Mouse (Mus musculus) hindbrain, embryonic 12.5 days (tissue): Measurements from ENCODE around the gene Hist1h3c. TPM values are rescaled to one million over a fixed set of nuclear protein-coding genes. Genes with fewer than 3 reads are reported as not detected.
"Not testable (repeated sequence)": the region's sequence is repeated elsewhere in the genome, so short reads cannot be mapped to it uniquely, and the experiment has no call there.

Source experiments
- ATAC-seq: fragments of 200-750 bp; cut with Nextera tagmentation; 2 replicates; pipeline ENCODE4 v1.8.0; 2017; ENCODE audit warnings: moderate TSS enrichment; ENCODE audit not compliant: low FRiP score
- H3K27ac ChIP-seq: fragments of 300-500 bp; sonication (generic); 2 replicates; pipeline ENCODE4 v1.5.1; 2016; ENCODE audit warnings: mild to moderate bottlenecking
- H3K27me3 ChIP-seq: fragments of 300-500 bp; sonication (generic); 2 replicates; pipeline ENCODE4 v1.6.1; 2016; ENCODE audit warnings: mild to moderate bottlenecking
- H3K36me3 ChIP-seq: fragments of 300-500 bp; sonication (generic); 2 replicates; pipeline ENCODE4 v1.6.1; 2016; ENCODE audit warnings: mild to moderate bottlenecking
- H3K4me1 ChIP-seq: fragments of 300-500 bp; sonication (generic); 2 replicates; pipeline ENCODE4 v1.6.1; 2016
- H3K4me2 ChIP-seq: fragments of 300-500 bp; sonication (generic); replicated peaks from 2 replicates; pipeline ENCODE4 v1.6.1; 2016; ENCODE audit warnings: mild to moderate bottlenecking
- H3K4me3 ChIP-seq: fragments of 300-500 bp; sonication (generic); 2 replicates; pipeline ENCODE4 v1.5.1; 2016; ENCODE audit warnings: mild to moderate bottlenecking
- H3K9ac ChIP-seq: fragments of 300-500 bp; sonication (generic); 2 replicates; pipeline ENCODE4 v1.6.1; 2016; ENCODE audit warnings: mild to moderate bottlenecking, moderate library complexity
- H3K9me3 ChIP-seq: fragments of 300-500 bp; sonication (generic); replicated peaks from 2 replicates; pipeline ENCODE4 v1.6.1; 2016; ENCODE audit warnings: mild to moderate bottlenecking
- WGBS: fragments of 180-500 bp; shearing (Covaris S2); methylation state at CpG from one replicate; pipeline ENCODE4 v1.1.7; 2016; 5-methylcytosine and 5-hydroxymethylcytosine counted together
- polyA plus RNA-seq: library from polyadenylated mRNA; unstranded; fragments of >200 nt; fragmentation: Nextera tagmentation; extraction: Ambion mirVana; gene quantifications from 2 replicates; pipeline ENCODE4 v1.2.1, GENCODE M21; 2016

Gene Hist1h3c
- 9.7 and 11.6 TPM in 2 replicates for polyA plus RNA-seq

DNA sequence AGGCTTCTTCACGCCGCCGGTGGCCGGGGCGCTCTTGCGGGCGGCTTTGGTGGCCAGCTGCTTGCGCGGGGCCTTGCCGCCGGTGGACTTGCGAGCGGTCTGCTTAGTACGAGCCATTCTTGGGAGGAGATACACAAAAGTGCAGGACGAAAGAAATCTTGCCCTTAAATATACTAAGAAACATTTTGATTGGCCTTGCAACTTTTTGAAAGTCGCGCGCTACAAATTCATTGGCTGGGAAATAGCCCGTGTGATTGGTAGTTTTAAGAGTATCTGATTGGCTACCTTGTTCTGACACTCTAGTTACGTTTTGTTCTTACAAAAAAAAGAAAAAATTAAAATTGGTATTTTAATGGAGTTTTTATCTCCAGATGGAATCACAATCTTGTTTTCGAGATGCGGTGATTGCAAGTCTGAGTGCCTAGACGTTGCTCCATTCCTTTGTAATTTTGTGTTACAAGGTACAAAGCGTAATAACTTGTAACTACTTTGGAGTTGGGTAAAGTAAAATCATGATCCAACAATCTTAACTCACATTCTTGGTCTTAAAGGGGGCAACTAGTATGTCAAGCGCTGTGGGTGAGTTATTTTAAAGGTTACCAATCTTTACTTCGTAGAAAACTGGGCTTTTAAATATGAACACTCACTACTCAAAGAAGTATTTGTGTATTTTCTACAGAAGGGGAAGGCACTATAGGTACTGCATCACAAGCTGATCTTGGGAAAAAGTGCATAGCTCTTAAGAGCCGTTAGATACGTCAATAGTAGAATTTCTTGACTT lies at the start of gene Hist1h3c:
TSS of gene Hist1h3c (minus strand) at position 222 of the 781 bp plus-strand sequence.
- Histone ChIP-seq H3K36me3 (no peaks in the 10 kb centered on the region), H3K9me3 (no peaks in the 10 kb centered on the region), H3K4me3 (peak within 1 kb of the TSS; percentile 40), H3K27ac (peak within 1 kb of the TSS; percentile 98), H3K4me2 (peak within 1 kb of the TSS; percentile 64), H3K4me1 (peaks cover 9% of the 10 kb centered on the region), H3K9ac (peak within 1 kb of the TSS; percentile 58), H3K27me3 (no peaks in the 10 kb centered on the region)
- ATAC-seq = peak; percentile 73
- 2% methylated on average over 21 of the region's 28 CpGs for WGBS

GRCm38 (mm10) chr13:23792520-23792919 lies 47.1 kb upstream of the Hist1h3c start:
- WGBS = 50% methylated on average over 2 of the region's 2 CpGs
- Histone ChIP-seq H3K36me3 (no peaks in the 10 kb centered on the region), H3K4me1 (no peaks in the 10 kb centered on the region), H3K4me2 (no peak overlapping the region), H3K27ac (no peak overlapping the region), H3K9me3 (no peaks in the 10 kb centered on the region), H3K4me3 (no peak overlapping the region), H3K9ac (no peak overlapping the region), H3K27me3 (no peaks in the 10 kb centered on the region)
- ATAC-seq = no peak

- H3K4me3 ChIP-seq = no peak overlapping the region
- H3K36me3 ChIP-seq = no peaks in the 10 kb centered on the region
- WGBS = 90% methylated on average over 4 of the region's 4 CpGs
- no peaks in the 10 kb centered on the region for H3K27me3 ChIP-seq
- no peak overlapping the region for H3K27ac ChIP-seq
- H3K9me3 ChIP-seq = no peaks in the 10 kb centered on the region
- no peaks in the 10 kb centered on the region for H3K4me1 ChIP-seq
- no peak overlapping the region for H3K9ac ChIP-seq
- ATAC-seq = no peak
- no peak overlapping the region for H3K4me2 ChIP-seq
Observed at GRCm38 (mm10) chr13:23779025-23779424, 33.6 kb upstream of the Hist1h3c start.

DNA sequence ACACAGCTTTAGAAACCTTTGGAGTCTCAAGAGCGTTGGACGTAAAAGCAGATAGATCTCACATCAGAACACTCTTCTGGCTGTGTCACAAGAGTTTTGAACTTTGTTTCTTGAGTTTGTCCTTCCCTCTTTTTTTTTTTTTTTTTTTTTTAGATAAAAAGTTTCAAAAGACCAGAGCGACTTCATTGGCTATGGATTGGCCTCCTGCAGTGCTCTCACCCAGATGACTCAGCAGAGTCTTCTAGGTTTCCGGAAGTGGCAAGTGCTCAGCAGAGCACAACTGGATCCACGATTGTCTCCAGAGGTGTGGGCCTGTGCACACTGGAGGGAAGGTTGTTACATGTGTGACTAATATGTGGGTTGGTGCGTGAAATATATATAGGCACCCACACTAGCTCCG lies 32.9 kb upstream of the Hist1h3c start:
- H3K4me3 ChIP-seq = no peak overlapping the region
- 92% methylated on average over 7 of the region's 7 CpGs for WGBS
- no peaks in the 10 kb centered on the region for H3K4me1 ChIP-seq
- no peaks in the 10 kb centered on the region for H3K9me3 ChIP-seq
- H3K4me2 ChIP-seq = no peak overlapping the region
- H3K36me3 ChIP-seq = no peaks in the 10 kb centered on the region
- no peak overlapping the region for H3K27ac ChIP-seq
- ATAC-seq = no peak
- H3K9ac ChIP-seq = no peak overlapping the region
- no peaks in the 10 kb centered on the region for H3K27me3 ChIP-seq

DNA sequence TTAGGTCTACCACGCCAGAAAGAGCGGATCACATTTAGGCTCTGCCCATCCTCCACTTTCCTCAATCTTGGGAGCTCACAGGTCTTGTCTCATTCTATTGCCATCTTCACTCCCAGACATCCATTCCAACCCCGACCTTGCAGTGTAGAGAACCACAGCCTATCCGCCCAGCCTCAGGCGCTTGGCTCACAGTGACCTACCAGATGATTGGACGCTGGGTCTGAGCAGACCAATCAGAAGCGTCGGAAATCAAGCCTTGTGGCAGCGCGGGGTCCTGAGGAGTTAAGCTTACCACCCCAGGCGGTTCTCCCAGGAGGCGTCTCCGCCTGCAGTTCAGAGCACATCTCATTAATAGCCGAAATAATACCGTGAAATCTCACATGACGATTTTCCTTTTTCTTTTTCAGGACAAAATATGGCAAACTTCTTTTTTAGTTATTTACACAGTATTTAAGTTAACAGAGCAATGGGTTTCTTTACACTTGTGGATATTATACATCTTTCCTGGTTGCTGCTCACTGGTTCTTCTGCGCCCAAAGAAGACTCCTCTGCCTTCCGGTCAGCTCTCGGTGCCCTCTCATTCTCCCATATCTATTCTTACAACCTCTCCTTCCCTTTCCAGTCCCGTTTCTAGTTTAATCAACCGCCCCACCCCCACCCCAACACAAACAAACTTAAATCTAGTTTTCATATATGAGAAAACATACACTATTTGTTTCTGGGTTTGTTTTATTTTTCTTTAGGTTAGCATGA lies 27.3 kb upstream of the Hist1h3c start:
- peaks cover 4% of the 10 kb centered on the region; the same call in 1 of the 2 replicates for H3K4me1 ChIP-seq
- peak overlapping the region; percentile 38 for H3K4me2 ChIP-seq
- no peaks in the 10 kb centered on the region for H3K36me3 ChIP-seq
- no peak overlapping the region for H3K9ac ChIP-seq
- ATAC-seq = peak; percentile 85
- no peaks in the 10 kb centered on the region for H3K27me3 ChIP-seq
- WGBS = 23% methylated on average over 21 of the region's 21 CpGs
- no peak overlapping the region for H3K4me3 ChIP-seq
- H3K27ac ChIP-seq = no peak overlapping the region
- H3K9me3 ChIP-seq = no peaks in the 10 kb centered on the region

GRCm38 (mm10) chr13:23769613-23770012 lies 24.2 kb upstream of the Hist1h3c start, which contains the start of gene Trim38:
Gene Trim38 (plus strand): TSS chr13:23769913.
- H3K4me3 ChIP-seq, H3K27me3 ChIP-seq, H3K27ac ChIP-seq, H3K4me1 ChIP-seq, H3K9ac ChIP-seq, H3K4me2 ChIP-seq, H3K36me3 ChIP-seq, H3K9me3 ChIP-seq, ATAC-seq: not testable (repeated sequence)
- WGBS = 84% methylated on average over 2 of the region's 2 CpGs

DNA sequence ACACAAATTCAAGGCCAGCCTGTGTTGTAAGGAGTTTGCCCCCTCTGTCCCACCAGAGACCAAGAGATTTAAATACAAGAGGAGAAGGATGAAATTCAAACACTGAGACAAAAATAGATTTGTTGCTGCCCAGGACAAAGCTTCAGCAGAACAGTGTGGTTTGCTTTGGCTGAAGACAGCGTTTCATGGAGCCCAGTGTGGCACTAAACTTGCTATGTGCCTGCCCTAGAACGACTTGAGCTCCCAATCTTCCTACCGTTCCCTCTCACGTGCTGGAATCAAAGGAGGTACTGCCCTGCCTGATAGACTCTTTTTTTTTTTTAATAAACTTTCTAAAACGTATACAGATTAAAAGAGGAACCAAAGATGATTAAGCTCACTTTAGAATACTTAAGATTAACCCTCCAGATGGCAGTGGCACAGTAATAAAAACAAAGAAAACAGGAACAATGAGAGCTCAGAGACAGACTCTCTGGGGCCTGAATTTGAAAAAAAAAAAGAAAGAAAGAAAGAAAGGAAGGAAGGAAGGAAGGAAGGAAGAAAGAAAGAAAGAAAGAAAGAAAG lies 23.5 kb upstream of the Hist1h3c start:
- H3K9ac ChIP-seq = no peak overlapping the region
- no peaks in the 10 kb centered on the region for H3K27me3 ChIP-seq
- H3K4me1 ChIP-seq = peaks cover 10% of the 10 kb centered on the region
- no peak overlapping the region for H3K27ac ChIP-seq
- H3K36me3 ChIP-seq = no peaks in the 10 kb centered on the region
- no peak overlapping the region for H3K4me2 ChIP-seq
- H3K9me3 ChIP-seq = no peaks in the 10 kb centered on the region
- no peak overlapping the region for H3K4me3 ChIP-seq
- 59% methylated on average over 5 of the region's 5 CpGs for WGBS
- ATAC-seq = no peak

DNA sequence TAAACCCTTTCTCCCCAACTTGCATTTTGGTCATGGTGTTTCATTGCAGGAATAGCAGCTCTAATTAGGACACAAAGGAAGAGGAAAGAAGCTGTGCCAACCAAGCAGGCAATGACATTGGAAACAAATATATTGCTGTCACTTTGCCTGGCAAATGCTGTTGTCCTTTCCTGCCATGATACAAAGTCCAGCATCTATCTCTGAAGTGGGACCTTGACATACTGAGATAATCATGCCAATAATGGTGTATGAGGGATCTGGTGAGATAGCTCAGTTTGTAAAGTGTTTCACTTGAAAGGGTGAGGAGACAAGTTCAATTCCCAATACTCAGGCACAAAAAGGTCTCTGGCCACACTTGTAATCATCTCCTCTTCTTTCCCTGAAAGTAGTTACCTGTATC lies 21.4 kb upstream of the Hist1h3c start:
- H3K4me2 ChIP-seq = no peak overlapping the region
- H3K36me3 ChIP-seq = no peaks in the 10 kb centered on the region
- H3K9me3 ChIP-seq = no peaks in the 10 kb centered on the region
- no peak for ATAC-seq
- H3K4me3 ChIP-seq = no peak overlapping the region
- H3K4me1 ChIP-seq = peaks cover 12% of the 10 kb centered on the region
- no peak overlapping the region for H3K9ac ChIP-seq
- no peak overlapping the region for H3K27ac ChIP-seq
- no peaks in the 10 kb centered on the region for H3K27me3 ChIP-seq

GRCm38 (mm10) chr13:23765172-23765513 lies 19.7 kb upstream of the Hist1h3c start:
- Histone ChIP-seq H3K36me3 (no peaks in the 10 kb centered on the region), H3K4me2 (no peak overlapping the region; the same call in 1 of the 2 replicates), H3K27me3 (no peaks in the 10 kb centered on the region), H3K4me1 (peaks cover 20% of the 10 kb centered on the region), H3K9me3 (no peaks in the 10 kb centered on the region), H3K9ac (no peak overlapping the region), H3K4me3 (no peak overlapping the region), H3K27ac (no peak overlapping the region)
- no peak for ATAC-seq
- WGBS = 74% methylated on average over 1 of the region's 1 CpGs

GRCm38 (mm10) chr13:23764324-23765171 lies 19.1 kb upstream of the Hist1h3c start:
- no peaks in the 10 kb centered on the region for H3K9me3 ChIP-seq
- no peak for ATAC-seq
- no peaks in the 10 kb centered on the region for H3K27me3 ChIP-seq
- H3K27ac ChIP-seq = peak overlapping the region; percentile 89; the same call in 1 of the 2 replicates
- H3K4me1 ChIP-seq = peaks cover 23% of the 10 kb centered on the region
- H3K9ac ChIP-seq = peak overlapping the region; percentile 67
- peak overlapping the region; percentile 54 for H3K4me3 ChIP-seq
- peak overlapping the region; percentile 88 for H3K4me2 ChIP-seq
- H3K36me3 ChIP-seq = no peaks in the 10 kb centered on the region
- WGBS = 30% methylated on average over 12 of the region's 12 CpGs

DNA sequence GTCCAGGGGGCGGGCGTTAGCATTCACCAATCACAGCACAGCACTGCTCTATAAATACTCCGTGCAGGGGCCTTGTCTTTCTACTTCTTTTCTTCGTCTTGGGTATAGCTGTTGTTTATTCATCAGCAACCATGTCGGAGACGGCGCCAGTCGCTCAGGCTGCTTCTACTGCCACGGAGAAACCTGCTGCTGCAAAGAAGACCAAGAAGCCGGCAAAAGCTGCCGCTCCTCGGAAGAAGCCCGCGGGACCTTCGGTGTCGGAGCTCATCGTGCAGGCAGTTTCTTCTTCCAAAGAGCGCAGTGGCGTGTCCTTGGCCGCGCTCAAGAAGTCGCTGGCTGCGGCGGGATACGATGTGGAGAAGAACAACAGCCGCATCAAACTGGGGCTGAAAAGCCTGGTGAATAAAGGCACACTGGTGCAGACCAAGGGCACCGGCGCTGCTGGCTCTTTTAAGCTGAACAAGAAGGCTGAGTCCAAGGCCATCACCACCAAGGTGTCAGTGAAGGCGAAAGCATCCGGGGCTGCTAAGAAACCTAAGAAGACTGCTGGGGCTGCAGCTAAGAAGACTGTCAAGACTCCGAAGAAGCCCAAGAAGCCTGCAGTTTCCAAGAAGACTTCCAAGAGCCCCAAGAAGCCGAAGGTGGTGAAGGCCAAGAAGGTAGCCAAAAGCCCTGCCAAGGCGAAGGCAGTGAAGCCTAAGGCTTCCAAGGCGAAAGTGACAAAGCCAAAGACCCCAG lies 18.4 kb upstream of the Hist1h3c start, which contains the start of gene Hist1h1a:
TSS of gene Hist1h1a (plus strand) at position 81 of the 738 bp plus-strand sequence.
- Histone ChIP-seq H3K4me2 (peak within 1 kb of the TSS; percentile 88), H3K9ac (peak within 1 kb of the TSS; percentile 67), H3K27ac (peak within 1 kb of the TSS; percentile 89), H3K36me3 (no peaks in the 10 kb centered on the region), H3K4me1 (peaks cover 23% of the 10 kb centered on the region), H3K9me3 (no peaks in the 10 kb centered on the region), H3K4me3 (peak within 1 kb of the TSS; percentile 54), H3K27me3 (no peaks in the 10 kb centered on the region)
- ATAC-seq = peak; percentile 57
- 5% methylated on average over 34 of the region's 34 CpGs for WGBS
